Mouse (Mus musculus) activated CD4-positive, CD25-positive, alpha-beta regulatory T cell, adult 9 weeks (primary cell): ENCODE measurements around the gene Ccdc185. TPM values are rescaled to one million over a fixed set of nuclear protein-coding genes. Genes with fewer than 3 reads are reported as not detected.

Experiments
- polyA plus RNA-seq: library from polyadenylated mRNA; unstranded; fragments of 100-300 nt; shearing (Covaris generic); gene quantifications from one replicate; pipeline ENCODE4 v1.2.1, GENCODE M21; 2017

Gene Ccdc185
- not detected for polyA plus RNA-seq

GRCm38 (mm10) chr1:182749080-182749479, at the start of gene Ccdc185:
Gene Ccdc185 (minus strand): TSS chr1:182749180.

DNA sequence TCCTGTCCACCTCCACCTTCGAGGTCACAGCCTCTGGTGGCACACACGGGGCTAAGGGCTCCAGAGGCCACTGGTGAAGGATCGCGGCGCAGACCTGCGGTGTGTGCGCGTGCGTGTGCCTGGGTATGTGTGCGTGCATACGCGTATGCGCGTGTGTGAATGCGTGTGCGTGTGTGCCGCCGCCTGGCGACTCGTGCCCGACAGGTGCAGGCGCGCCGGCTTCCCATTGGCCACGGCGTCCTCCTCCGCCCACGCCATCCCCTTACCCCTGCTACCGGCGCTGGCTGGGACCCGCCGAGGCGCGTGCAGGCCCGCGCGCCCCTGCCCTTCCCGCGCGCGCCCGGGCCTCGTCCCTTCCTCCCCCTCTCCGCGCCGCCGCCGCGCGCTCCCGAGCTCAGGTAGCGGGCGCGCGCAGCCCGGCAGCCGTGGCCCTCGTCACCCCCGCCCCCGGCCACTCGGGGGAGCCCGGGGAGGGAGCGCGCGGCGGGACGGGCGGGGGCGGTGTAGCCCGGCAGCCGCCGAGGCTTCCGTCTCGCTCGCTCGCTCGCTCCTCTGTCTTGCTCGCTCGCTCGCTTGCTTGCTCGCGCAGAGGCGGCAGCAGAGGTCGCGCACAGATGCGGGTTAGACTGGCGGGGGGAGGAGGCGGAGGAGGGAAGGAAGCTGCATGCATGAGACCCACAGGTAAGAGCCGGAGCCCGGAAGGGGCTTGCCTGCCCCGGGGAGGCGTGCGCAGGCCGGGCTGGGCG, 14.9 kb upstream of the Ccdc185 start, which contains the start of gene Susd4:
Gene Susd4, plus strand, starts transcription at position 145 of the 746 bp plus-strand sequence.

Other genes with a start within 250 kb of the Ccdc185 start
- gene Capn2, start 231.6 kb downstream of the Ccdc185 start, polyA plus RNA-seq, result 51.6 TPM
- not detected for gene Capn8, start 184.2 kb downstream of the Ccdc185 start, polyA plus RNA-seq
- gene Susd4, start 14.7 kb upstream of the Ccdc185 start, polyA plus RNA-seq, result 3.5 TPM
- gene Tlr5, start 205.6 kb upstream of the Ccdc185 start, polyA plus RNA-seq, result 0.17 TPM